Mouse (Mus musculus) left cerebral cortex, postnatal 36 days (tissue): ENCODE measurements around the gene Proser2. TPM values are rescaled to one million over a fixed set of nuclear protein-coding genes. Genes with fewer than 3 reads are reported as not detected.

Experiments
- DNase-seq, 2 experiments: peaks; one replicate each; pipeline ENCODE4 v3.0.0; 2021 to 2022; ENCODE audit warnings: low spot score in 2 of 2, mixed read lengths in 1 of 2
- intact Hi-C: fragments of 180-260 bp; cut with DNase I; formaldehyde crosslinking; loops from one replicate; pipeline ENCODE4 v1.15.1; 2025
- total RNA-seq, 2 experiments: library from RNA; stranded (reverse); gene quantifications; 2 replicates each; pipeline ENCODE4 v1.2.3; 2021

Proser2 gene
- total RNA-seq: 1 to 10 TPM; 3.1 to 3.4 TPM

DNA sequence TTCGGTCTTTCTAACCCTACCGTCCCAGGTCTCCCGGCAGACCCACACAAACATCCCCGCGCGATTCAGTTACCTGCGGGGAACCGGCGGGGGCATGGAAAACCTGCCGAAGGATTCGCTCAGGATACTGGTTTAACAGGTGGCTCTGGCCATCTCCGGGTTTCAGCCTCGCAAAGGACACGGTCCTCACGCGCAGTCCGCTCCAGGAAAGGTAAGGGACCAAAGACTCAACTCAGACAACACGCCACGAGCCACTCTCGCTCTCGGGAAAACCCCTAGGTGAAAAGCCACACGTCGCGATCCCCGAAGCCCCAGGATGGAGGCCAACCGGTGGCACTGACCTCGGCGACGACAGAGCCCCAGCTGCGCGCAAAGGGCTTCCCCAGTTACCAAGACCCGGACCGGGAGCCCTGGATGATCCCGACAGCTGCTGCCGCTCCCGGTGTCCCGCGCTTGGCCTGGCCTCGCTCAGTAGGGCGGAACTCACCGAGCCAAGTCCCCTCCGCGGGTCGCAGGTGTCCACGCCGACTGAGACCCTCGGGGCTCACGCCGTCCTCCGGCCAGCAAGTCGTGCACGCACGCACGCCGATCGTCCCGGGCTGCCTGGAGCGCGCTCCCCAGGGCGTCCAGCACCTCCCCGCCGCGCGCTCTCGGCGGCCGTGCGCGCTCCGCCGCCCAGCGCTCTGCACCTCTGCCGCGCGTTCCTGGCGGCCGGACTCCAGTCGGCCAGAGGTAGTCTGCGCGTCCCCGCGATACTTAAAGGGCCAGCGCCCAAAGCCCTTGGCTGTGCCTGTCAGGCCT is at the start of gene Proser2:
Gene Proser2 (minus strand): TSS at position 657 of the 801 bp plus-strand sequence.
- intact Hi-C loops: no loop called here
- DNase-seq: peak; percentile 63 to 64

DNA sequence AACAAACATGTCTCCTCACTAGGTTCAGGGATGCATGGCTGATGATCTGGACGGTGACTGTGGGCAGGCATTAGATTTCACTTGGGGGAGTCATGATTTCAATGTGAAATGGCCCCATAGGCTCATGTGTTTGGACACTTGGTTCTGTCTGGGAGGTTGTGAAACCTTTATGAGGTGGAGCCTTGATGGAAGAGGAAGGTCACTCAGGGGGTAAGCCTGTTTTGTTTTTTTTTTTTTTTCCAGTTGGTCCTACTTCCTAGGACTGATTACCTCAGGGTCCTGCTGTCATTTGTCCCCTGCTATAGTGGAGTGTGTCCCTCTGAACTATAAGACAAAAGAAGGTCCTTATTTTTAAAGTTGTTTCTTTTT is 49.7 kb upstream of the Proser2 start:
- no peak for DNase-seq
- intact Hi-C loops: no loop called here

DNA sequence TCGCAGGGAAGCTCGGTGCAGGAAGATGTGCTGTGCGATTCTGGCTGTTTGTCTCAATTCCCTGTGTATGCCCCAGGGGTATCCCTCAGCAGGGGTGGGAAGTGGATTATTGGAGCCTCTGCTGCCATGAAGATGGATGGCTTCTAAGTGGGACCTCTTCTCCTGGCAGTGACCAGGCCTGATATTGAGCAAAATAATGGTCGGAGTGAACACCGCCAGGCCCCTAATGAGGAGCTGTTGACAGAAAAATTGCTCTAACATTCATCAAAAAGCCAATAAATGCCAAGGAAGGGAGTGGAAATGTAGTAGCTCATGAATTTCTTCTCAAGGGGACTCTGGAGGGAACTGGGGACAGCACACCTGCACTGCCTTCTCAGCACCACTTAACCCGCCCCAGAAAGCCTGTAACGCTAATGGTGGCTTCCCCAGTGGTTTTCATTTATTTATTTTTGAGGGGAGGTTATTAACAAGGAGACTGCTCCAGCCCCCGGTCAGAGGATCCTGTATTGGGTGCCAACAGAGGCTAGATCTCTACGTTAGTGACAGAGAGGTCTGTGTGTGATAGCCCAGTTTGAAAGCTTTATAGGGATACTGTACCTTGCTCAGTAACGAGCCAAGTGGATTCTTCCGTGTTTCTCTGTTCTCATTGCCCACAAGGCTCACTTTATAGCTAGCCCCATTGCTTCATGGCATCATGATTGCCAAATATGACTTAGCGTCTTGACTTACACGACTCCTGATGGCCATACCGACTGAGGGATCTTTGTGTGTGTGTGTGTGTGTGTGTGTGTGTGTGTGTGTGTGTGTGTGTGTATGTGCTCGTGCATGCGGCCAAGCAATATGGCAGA is 49.1 kb upstream of the Proser2 start:
- no peak for DNase-seq
- intact Hi-C loops: no loop called here

DNA sequence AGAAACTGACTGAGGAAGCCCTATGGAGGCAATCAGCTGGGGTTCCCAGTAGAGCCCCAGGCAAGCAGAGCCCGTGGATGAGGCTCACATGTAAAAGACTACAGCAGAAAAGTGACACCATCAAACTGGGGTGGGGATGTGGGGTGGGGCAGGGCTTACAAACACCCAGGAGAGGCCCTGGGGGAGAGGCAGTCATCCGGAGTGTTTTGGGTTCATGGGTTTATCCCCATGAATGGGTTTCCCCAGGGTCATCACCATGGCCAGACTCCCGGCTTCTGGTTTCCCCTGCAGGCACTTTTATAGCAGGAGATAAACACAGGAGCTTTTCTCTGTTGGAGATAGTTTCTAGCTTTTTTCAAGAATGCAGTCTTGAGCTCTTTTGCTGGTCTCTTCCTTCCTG is 43.0 kb upstream of the Proser2 start:
- intact Hi-C loops: no loop called here
- DNase-seq: no peak

DNA sequence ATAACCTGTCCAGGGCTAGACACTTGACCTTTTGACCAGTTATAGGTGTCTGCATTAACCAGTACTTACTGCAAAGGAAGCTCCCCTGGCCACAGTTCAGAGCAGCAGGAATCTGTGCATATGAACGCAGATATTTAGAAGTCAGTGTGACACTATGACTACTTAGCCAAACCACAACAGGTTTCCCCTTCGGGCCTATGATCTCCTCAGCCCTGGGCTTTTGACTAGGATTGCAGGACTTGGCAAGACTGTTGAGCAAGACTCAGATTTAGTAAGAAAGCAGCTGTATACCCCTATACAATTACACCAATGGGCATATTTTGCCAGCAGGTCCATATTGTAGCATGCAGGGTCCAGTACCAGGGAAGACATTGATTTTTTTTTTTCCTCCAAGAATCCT is 38.5 kb upstream of the Proser2 start:
- intact Hi-C loops: loop anchor here (5.0 kb wide), 1 partner anchor 1091 kb away; no protein-coding TSS in a partner anchor
- DNase-seq: no peak

DNA sequence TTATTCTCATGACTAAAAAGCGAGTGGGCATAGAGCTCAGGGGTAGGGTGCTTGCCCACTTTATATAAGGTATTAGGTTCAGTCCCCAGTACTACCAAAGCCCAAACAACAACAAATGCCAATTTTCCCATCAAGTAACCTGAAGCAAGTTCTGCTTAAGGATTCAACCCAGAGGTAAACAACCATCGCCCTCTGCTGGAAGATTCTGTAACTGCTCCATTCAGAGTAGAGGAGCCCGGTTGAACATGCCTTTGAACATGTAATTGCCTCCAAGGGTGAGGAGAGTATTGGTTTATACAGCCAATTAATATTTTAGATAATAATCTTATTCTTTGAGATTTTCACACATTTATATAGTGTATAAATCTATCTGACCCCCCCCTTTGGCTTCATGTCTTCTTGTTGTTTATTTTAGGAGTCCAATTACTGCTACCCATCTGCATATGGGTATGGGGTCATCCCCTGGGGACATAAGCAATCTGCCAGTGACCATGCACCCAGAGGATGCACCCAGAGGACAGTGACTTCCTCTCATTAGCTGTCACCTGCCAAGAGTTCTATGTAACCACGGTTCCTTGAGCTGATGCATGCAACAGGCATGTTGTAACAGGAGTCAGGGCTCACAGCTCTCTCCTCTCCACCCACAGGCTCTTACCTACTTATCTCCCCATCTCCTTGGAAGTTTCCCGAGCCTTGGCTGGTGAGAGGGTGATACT is 38.0 kb upstream of the Proser2 start:
- intact Hi-C loops: loop anchor here (5.0 kb wide), 1 partner anchor 1091 kb away; no protein-coding TSS in a partner anchor
- peak; percentile 32 to 70 for DNase-seq

DNA sequence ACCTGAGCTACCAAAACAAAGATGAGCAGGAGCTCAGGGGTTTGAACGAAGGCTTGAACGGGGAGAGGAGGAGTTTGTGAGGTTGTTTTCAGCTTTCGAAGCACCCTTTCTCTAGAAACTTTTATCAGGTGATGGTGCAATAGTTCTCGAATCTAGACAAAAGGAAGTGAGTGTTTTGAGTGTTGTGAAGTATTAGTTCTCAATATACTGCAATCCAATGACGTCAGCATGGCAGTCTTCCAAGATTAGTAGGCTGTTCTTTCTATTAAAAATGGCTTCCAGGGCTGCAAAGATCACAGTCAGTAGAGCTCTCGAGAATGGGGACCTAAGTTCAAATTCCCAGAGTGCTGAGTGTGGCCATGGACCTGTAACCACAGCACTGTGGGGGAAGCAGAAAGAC is 35.8 kb upstream of the Proser2 start:
- intact Hi-C loops: loop anchor here (5.0 kb wide), 1 partner anchor 1088 kb away; no protein-coding TSS in a partner anchor
- DNase-seq: no peak

DNA sequence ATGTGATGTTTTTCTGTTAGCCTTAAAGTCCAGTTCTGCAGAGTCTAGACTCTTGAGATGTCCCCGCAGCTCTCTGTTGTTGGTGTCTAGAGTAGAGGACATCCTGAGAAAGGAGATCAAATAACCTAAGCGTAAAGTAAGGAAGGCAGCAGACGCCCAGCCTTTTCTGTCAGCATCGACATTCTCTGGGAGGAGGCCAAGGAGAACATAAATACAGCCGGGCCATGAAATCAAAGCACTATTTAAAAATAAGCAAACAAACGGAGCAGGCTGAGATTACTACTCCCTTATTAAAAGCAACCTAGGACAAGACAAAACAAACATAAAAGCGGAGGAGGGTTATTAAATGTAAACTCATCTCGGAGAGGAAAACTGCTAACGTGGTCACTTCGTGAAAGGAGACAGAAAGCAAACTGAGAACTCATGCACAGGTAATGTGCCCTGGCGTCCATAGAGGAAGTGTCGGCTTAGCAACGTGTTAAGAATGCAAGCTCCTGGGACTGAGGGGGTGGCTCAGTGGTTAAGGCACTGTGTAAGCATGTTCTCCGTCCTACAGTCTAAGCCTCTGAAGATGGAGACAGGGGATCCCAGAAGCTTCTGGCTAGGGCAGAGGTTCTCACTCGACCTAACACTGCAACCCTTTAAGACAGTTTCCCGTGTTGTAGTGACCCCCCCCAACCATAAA is 34.7 kb upstream of the Proser2 start:
- DNase-seq: no peak
- intact Hi-C loops: loop anchor here (5.0 kb wide), 1 partner anchor 1087 kb away; no protein-coding TSS in a partner anchor

DNA sequence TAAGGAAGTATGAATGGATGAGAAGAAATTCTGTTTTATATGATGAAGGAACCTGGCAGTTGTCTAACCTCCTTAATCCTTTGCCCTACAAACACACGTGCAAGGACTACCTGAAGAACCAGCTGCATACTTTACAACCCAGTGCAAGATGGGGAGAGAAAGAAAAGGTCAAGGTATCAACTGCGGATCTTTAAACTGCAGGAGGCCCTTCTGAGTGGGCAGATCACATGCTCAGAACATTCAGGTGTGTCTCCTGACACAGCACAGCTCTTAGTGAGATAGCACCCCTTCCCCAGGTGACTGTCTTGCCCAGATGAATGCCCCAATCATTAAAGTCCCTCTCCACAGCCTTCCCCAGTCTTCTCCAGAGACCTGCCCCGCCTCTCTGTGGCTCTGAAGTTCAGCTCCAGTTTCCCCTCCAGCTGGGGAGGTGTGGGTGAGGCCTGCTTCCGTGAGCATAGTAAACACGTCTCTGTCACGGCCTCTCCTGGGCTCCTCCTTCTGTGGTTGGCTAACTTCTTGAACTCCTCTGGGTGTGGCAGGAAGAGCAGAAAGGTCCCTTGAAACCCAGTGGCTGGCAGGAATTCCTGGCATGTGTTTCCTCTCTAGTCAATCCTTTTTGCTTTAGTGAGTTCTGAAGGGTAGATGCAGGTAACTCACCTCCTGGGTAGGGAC is 32.5 kb upstream of the Proser2 start:
- intact Hi-C loops: no loop called here
- DNase-seq: no peak

DNA sequence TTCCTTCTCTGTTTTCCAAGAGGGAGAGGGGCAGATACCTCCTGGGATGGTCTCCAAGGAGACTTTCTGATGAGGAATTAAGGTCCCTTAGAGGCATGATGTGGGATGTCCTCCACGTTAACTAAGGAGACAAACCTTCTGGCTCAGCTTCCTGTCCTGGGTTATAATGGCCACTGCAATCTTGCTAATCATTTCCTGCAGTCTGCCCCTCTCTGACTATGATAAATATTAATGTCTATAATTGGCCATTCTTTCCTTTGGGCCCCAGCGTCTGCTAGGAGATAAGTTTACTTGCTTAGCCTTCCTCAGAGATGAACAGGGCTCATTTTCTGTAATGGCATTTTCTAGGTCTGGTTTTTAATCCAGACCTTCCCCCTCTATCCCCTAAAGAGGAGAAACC is 29.7 kb upstream of the Proser2 start:
- intact Hi-C loops: no loop called here

DNA sequence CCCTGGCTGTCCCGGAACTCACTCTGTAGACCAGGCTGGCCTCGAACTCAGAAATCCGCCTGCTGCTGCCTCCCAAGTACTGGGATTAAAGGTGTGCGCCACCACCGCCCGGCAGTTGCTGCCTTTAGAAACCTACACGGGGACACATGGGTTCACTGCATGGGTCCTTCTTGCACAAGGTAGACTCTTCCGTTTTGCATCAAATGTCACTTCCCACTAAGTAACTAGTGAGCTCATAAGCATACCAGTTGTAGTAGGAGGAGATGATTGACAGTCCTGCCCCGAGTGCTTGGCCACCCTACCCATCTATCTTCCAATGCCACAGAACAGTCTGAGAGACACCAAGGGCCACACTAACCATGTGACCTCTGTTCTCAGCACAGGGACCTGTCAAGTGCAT is 29.2 kb upstream of the Proser2 start:
- DNase-seq: no peak
- intact Hi-C loops: no loop called here

More for the DNA sequence above, 29.7 kb upstream of the Proser2 start:
- no peak for DNase-seq

DNA sequence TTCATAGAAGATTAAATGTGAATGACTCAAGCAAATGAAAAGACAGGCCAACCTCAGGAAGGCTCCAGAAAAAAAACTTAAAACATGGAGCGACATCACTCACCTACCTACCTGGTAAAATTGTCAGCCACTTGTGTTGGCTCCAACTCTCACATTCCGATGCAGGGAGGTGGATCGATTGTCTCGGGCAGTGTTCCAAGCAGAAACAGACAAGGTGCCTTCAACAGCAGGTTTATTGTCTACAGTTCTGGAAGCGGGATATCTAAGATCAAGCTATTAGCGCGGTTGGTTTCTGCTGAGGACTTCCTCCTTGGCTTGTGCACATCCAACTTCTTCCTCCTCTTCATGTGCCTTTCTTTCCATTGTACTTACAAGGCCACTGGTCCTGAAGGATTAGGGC is 27.6 kb upstream of the Proser2 start:
- intact Hi-C loops: no loop called here
- no peak for DNase-seq

DNA sequence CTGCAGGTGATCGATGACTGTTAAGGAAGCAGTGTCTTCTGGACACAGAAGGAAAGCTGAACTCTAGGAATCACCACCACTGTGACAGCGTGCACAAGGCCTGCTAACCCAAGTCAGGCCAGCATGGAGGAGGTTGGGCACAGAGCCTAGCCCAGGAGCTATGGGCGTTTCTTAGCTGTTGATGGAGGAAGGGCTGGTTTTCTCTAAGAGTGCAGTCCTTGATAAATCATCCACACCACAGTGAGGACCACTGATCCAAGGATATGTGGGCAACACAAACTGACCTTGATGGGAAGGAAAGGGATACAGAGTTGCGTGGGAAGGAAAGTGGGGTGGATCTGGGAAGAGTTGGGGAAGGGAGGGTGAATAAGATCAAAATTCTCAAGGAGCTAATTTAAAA is 27.2 kb upstream of the Proser2 start:
- intact Hi-C loops: no loop called here
- DNase-seq: no peak

DNA sequence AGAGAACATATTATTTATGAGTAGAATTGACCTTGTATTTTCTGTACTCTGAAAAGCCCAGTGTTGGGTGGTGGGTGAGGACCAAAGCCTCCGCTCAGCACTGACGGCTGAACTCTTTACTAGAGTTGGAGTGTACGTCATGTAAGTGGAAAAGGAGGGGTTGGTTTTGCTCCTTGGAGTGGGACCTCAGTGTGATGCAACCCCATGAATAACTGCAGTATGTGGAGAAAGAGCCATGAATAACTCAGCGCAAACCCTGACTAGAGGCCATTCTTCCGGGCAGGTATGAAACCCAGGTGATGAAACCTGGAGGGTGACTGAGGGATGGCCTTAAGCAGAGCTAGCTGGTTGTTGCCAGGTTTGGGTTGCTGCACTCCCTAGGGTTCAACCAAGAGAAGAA is 19.8 kb upstream of the Proser2 start:
- intact Hi-C loops: no loop called here
- no peak for DNase-seq

DNA sequence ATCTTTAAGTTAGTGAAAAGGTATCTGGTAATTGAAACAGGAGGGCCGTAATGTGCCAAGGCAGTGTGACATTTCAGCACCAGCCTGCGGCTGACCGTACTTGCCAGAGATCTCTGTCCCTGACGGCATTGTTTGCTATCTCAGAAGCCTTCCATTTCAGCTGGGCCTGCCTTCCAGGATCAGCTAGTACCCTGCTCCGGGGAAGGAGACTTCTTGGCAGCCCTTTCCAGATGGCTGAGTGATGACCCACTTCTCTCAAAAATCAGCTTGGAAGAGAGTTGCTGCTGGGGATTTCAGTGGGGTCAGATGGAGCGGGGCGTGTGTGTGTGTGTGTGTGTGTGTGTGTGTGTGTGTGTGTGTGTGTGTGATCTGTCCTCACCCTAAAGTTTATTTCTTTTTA is 16.9 kb upstream of the Proser2 start:
- intact Hi-C loops: no loop called here
- DNase-seq: no peak

DNA sequence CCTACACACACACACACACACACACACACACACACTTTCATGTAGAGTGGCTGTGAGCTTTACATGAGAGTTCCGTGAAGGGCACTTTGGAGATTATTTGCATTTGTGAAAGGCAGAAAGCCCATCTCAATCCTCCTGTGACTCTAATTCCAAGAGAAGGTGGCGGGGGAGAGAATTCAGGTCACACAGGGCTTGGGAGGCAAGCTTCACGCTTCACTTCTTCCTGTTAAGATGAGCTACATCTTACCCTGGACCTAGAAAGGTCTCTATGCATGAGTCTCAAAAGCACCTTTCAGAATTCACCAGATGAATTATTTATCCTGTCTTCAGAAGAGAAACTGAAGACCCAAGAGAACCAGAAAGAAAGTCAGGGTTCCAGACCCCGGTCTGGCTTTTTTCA is 16.2 kb upstream of the Proser2 start:
- intact Hi-C loops: no loop called here
- no peak for DNase-seq

DNA sequence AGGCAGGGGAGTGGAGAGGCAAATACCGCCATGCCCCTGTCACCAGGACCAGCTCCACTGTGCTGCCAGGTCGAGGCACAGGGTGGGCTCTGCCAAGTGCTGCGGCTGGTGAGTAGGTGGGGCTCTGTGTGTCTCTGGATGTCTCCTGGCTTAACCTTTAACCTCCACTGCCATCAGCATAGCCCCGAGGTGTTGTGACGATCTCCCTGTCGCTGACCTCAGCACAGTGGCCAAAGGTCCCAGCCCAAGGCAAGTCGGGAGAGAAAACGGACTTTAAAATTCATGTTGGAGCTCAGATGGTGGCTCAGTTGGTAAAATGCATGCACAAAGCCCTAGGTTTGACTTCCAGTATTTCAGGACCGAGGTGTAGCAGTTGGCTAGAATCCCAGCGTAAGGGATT is 15.6 kb upstream of the Proser2 start:
- intact Hi-C loops: no loop called here
- DNase-seq: no peak

DNA sequence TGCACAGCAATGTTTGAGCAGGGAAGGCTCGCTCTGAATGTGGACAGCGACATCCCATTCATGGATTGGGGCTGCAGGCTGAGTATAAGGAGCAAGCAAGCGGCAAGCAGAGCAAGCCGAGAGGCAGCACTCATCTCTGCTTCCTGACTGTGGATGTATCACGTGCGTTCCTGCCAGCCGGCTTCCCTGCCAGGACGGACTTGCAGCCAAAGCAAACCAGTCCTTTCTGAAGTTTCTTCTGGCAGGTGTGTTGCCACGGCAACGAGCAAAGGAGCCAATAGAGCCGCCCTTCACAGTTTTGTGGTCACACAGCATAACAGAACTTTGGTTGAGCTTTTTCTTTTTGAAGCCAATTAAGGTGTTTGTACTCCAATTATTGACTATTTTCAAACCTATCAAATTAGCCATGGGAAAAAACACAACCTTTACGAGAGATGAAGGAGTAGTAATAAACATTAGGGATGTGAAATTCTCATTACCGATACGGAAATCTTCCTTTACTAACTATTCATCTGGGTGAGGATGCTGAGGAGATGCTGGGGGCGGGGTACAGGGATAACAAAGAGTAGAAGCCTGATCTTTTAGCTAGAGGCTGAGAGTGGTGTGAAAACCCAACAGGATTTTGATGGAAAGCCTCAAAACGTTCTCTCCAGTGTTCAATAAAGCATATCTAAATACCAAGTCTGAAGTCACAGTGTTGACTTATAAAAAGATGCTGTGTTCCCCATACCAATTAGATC is 13.1 kb upstream of the Proser2 start:
- intact Hi-C loops: no loop called here
- no peak for DNase-seq
